Mouse (Mus musculus) stomach, postnatal 0 days (tissue): ENCODE data around the gene Smim12. TPM values are rescaled to one million over a fixed set of nuclear protein-coding genes. Genes with fewer than 3 reads are reported as not detected.

ENCODE experiments used
- ATAC-seq: fragments of 200-750 bp; cut with Nextera tagmentation; 2 replicates; pipeline ENCODE4 v1.8.0; 2017; ENCODE audit not compliant: low FRiP score, low TSS enrichment
- DNase-seq: peaks from one replicate; pipeline ENCODE4 v3.0.0-alpha.2; 2016; ENCODE audit warnings: low spot score
- H3K27ac ChIP-seq: fragments of 300-500 bp; sonication (generic); replicated peaks from 2 replicates; pipeline ENCODE4 v1.5.1; 2014; ENCODE audit warnings: mild to moderate bottlenecking, control low read depth
- H3K27me3 ChIP-seq: fragments of 300-500 bp; sonication (generic); 2 replicates; pipeline ENCODE4 v1.6.1; 2014; ENCODE audit warnings: low read length; ENCODE audit not compliant: control insufficient read depth, insufficient read depth
- H3K36me3 ChIP-seq: fragments of 300-500 bp; sonication (generic); 2 replicates; pipeline ENCODE4 v1.6.1; 2014; ENCODE audit warnings: low read length, mixed read lengths; ENCODE audit not compliant: control insufficient read depth, insufficient read depth
- H3K4me1 ChIP-seq: fragments of 300-500 bp; sonication (generic); replicated peaks from 2 replicates; pipeline ENCODE4 v1.6.1; 2014; ENCODE audit warnings: antibody characterized with exemption; ENCODE audit not compliant: control insufficient read depth, insufficient read depth
- H3K4me2 ChIP-seq: fragments of 300-500 bp; sonication (generic); replicated peaks from 2 replicates; pipeline ENCODE4 v1.6.1; 2014; ENCODE audit warnings: low read depth, mild to moderate bottlenecking, control low read depth, moderate library complexity
- H3K4me3 ChIP-seq: fragments of 300-500 bp; sonication (generic); 2 replicates; pipeline ENCODE4 v1.5.1; 2014; ENCODE audit warnings: low read depth, low read length, control low read depth
- H3K9ac ChIP-seq: fragments of 300-500 bp; sonication (generic); 2 replicates; pipeline ENCODE4 v1.6.1; 2014; ENCODE audit warnings: mild to moderate bottlenecking, low read length, control low read depth, mixed read lengths
- H3K9me3 ChIP-seq: fragments of 300-500 bp; sonication (generic); 2 replicates; pipeline ENCODE4 v1.6.1; 2016; ENCODE audit warnings: low read length; ENCODE audit not compliant: control insufficient read depth
- CTCF ChIP-seq: IDR thresholded peaks from 2 replicates; pipeline ENCODE4 v1.5.1; 2016; ENCODE audit warnings: antibody characterized with exemption, low read depth, mild to moderate bottlenecking, moderate library complexity
- EP300 ChIP-seq: optimal IDR thresholded peaks from 2 replicates; pipeline ENCODE3; 2016; ENCODE audit warnings: antibody characterized with exemption
- WGBS: fragments of 180-500 bp; shearing (Covaris S2); extraction: QIAGEN DNeasy Blood & Tissue Kit; methylation state at CpG from one replicate; pipeline ENCODE4 v1.1.7; 2014; 5-methylcytosine and 5-hydroxymethylcytosine counted together
- polyA plus RNA-seq: library from polyadenylated mRNA; unstranded; fragments of >200 nt; fragmentation: Nextera tagmentation; extraction: Ambion mirVana; gene quantifications from 2 replicates; pipeline ENCODE4 v1.2.1, GENCODE M21; 2015

The Smim12 gene
- polyA plus RNA-seq, 1 experiment from 2014 or later, result 41.1 TPM

- Histone ChIP-seq H3K4me3 (no peak overlapping the region), H3K36me3 (no peaks in the 10 kb centered on the region), H3K27ac (no peak overlapping the region), H3K9me3 (no peaks in the 10 kb centered on the region), H3K27me3 (no peaks in the 10 kb centered on the region), H3K9ac (no peak overlapping the region), H3K4me1 (0 out of 2 replicates have a peak, but pooled peaks cover under 1% of the 10 kb centered on the region), H3K4me2 (no peak overlapping the region)
- WGBS, result 65% methylated on average over 5 of the region's 5 CpGs
- DNase-seq (no peak), ATAC-seq (no peak)
- no peak for TF ChIP-seq EP300
- TF ChIP-seq CTCF, result no peak
Measured at GRCm38 (mm10) chr4:127256739-127257138, 13.2 kb downstream of the Smim12 start.

DNA sequence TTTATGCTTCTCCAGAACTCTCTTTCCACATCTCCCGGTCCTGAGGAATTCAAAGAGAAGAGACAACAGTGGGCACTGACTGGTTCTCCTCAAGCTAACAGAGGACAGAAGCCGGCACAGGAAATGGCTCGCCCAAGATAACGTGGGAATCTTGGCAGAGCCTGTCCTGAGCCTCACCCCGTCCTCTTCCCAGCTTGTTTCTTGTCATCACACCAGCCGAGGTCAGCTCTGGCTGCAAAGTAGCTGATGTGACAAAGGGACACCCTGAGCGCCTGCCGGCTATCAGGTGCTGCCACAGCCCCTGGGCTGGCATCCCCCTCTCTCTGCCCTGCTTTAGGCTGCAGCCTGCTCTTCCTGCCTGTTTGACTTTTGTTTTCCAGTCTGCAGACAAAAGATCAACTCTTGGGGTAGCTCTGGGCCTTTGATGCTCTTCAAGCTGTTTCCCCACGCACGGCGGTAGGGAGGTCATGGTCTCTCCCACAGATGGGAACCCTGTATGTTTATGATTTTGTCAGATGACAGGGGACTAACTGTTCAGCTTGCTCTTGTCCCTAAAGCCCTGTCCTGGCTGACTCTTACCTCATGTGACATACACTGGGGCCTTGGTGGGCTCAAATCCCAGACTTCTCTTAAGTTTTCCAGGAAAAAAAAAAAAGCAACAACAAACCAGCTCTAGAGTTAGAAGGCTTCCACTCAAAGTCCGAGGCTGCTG lies 14.8 kb downstream of the Smim12 start:
- TF ChIP-seq EP300 (no peak), CTCF (no peak)
- ATAC-seq, result no peak
- Histone ChIP-seq H3K27me3 (no peaks in the 10 kb centered on the region), H3K27ac (no peak overlapping the region), H3K9me3 (no peaks in the 10 kb centered on the region), H3K4me1 (no peaks in the 10 kb centered on the region), H3K4me2 (no peak overlapping the region), H3K36me3 (no peaks in the 10 kb centered on the region), H3K9ac (no peak overlapping the region), H3K4me3 (no peak overlapping the region)
- DNase-seq, result no peak
- WGBS, result 40% methylated on average over 12 of the region's 12 CpGs

DNA sequence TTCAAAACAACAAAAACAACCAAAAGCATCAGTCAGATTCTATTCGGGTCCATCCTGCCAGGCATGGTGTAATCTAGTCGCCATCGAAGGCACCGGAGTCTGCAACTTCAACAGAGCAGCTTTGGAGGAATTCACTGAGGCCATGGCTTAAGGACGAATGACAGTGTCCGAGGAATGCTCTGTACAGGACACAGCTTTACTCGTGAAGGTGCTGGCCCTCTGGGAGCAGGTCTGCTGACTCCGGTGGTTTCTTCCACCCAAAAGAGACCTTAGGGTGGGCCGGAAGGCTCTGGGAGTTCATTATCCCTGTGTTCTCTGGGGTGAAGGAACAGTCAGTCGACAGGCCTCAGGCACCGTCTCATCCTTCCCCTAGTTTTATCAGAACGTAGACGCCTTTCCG lies 18.0 kb downstream of the Smim12 start:
- H3K36me3 ChIP-seq, result no peaks in the 10 kb centered on the region
- H3K27ac ChIP-seq, result no peak overlapping the region
- ATAC-seq (no peak), DNase-seq (no peak)
- H3K27me3 ChIP-seq, result no peaks in the 10 kb centered on the region
- no peak overlapping the region for H3K4me2 ChIP-seq
- H3K4me3 ChIP-seq, result no peak overlapping the region
- no peak for TF ChIP-seq CTCF
- TF ChIP-seq EP300, result no peak
- H3K9me3 ChIP-seq, result no peaks in the 10 kb centered on the region
- no peaks in the 10 kb centered on the region for H3K4me1 ChIP-seq
- no peak overlapping the region for H3K9ac ChIP-seq
- WGBS, result 90% methylated on average over 14 of the region's 14 CpGs

GRCm38 (mm10) chr4:127263438-127264182 lies 20.0 kb downstream of the Smim12 start:
- Histone ChIP-seq H3K36me3 (no peaks in the 10 kb centered on the region), H3K9me3 (no peaks in the 10 kb centered on the region), H3K4me2 (no peak overlapping the region), H3K4me3 (no peak overlapping the region), H3K4me1 (no peaks in the 10 kb centered on the region), H3K27me3 (no peaks in the 10 kb centered on the region), H3K9ac (no peak overlapping the region), H3K27ac (peak overlapping the region; percentile 13; the same call in 1 of the 2 replicates)
- 60% methylated on average over 19 of the region's 19 CpGs for WGBS
- ATAC-seq (no peak), DNase-seq (no peak)
- no peak for TF ChIP-seq CTCF
- no peak for TF ChIP-seq EP300

DNA sequence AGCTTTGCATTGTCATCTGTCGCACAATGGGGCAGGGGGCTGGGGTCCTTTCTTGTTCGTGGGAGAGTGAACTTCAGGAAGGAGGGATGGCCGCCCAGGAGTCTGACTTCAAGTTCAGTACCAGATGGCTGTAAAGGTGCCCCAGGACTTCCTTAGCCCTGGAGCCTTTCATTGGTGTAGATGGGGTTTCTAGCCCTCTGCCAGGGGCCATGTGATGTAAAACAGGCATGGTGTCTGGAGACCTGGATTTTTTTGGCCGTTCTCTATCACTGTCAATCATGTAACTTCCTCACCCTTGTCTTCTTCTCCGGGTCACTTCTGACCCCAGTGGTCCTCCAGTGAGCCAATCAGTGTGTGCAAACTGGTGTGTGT lies 20.6 kb downstream of the Smim12 start:
- Histone ChIP-seq H3K27ac (peak overlapping the region; percentile 13; the same call in 1 of the 2 replicates), H3K4me3 (no peak overlapping the region), H3K9me3 (no peaks in the 10 kb centered on the region), H3K4me1 (no peaks in the 10 kb centered on the region), H3K27me3 (no peaks in the 10 kb centered on the region), H3K4me2 (no peak overlapping the region), H3K9ac (no peak overlapping the region), H3K36me3 (no peaks in the 10 kb centered on the region)
- no peak for TF ChIP-seq CTCF
- TF ChIP-seq EP300, result no peak
- ATAC-seq (no peak), DNase-seq (no peak)
- WGBS, result 71% methylated on average over 5 of the region's 5 CpGs

- Histone ChIP-seq H3K4me2 (no peak overlapping the region), H3K36me3 (no peaks in the 10 kb centered on the region), H3K9ac (no peak overlapping the region), H3K4me3 (no peak overlapping the region), H3K9me3 (no peaks in the 10 kb centered on the region), H3K4me1 (no peaks in the 10 kb centered on the region), H3K27ac (no peak overlapping the region), H3K27me3 (no peaks in the 10 kb centered on the region)
- DNase-seq (no peak), ATAC-seq (no peak; the same call in 1 of the 2 replicates)
- TF ChIP-seq EP300 (no peak), CTCF (no peak)
- 45% methylated on average over 9 of the region's 9 CpGs for WGBS
Measured at GRCm38 (mm10) chr4:127278451-127279001, 34.9 kb downstream of the Smim12 start.
